Mouse (Mus musculus) bone marrow, adult 2 months (tissue): ENCODE data around the gene Praf2. TPM values are rescaled to one million over a fixed set of nuclear protein-coding genes. Genes with fewer than 3 reads are reported as not detected.
A peak's percentile ranks its signal among the peaks of the same experiment; 100 is the strongest.

ENCODE experiments used
- H3K27ac ChIP-seq: fragments of 200-500 bp; 2 replicates; pipeline ENCODE4 v1.5.1; 2012; ENCODE audit warnings: low read depth, mild to moderate bottlenecking, control low read depth, inconsistent platforms, low read length; ENCODE audit not compliant: control insufficient read depth, poor library complexity, insufficient read depth
- H3K4me1 ChIP-seq: fragments of 200-500 bp; 2 replicates; pipeline ENCODE4 v1.6.1; 2011; ENCODE audit warnings: low read length; ENCODE audit not compliant: control insufficient read depth, insufficient read depth
- H3K4me3 ChIP-seq: fragments of 200-500 bp; replicated peaks from 2 replicates; pipeline ENCODE3; 2011; ENCODE audit warnings: mild to moderate bottlenecking, low read depth, low read length, control low read depth; ENCODE audit not compliant: control insufficient read depth
- CTCF ChIP-seq: fragments of 200-500 bp; IDR thresholded peaks from 2 replicates; pipeline ENCODE4 v1.5.1; 2011; ENCODE audit warnings: low read length, control low read depth; ENCODE audit not compliant: control insufficient read depth, insufficient read depth
- POLR2A ChIP-seq: fragments of 200-500 bp; IDR thresholded peaks from 2 replicates; pipeline ENCODE4 v1.6.1; 2011; ENCODE audit warnings: low read depth, mild to moderate bottlenecking, control low read depth, low read length, borderline replicate concordance; ENCODE audit not compliant: control insufficient read depth
- WGBS: fragments of 180-500 bp; shearing (Covaris S2); methylation state at CpG from one replicate; pipeline ENCODE4 v1.1.7; 2018; 5-methylcytosine and 5-hydroxymethylcytosine counted together
- polyA plus RNA-seq: library from polyadenylated mRNA; stranded (reverse); fragments of >200 nt; gene quantifications from 2 replicates; pipeline ENCODE4 v1.2.4, GENCODE M21; 2011; ENCODE audit warnings: low replicate concordance; ENCODE audit not compliant: missing spikeins, insufficient read depth, insufficient read length

The Praf2 gene
- polyA plus RNA-seq, 1 experiment: 9.5 TPM

DNA sequence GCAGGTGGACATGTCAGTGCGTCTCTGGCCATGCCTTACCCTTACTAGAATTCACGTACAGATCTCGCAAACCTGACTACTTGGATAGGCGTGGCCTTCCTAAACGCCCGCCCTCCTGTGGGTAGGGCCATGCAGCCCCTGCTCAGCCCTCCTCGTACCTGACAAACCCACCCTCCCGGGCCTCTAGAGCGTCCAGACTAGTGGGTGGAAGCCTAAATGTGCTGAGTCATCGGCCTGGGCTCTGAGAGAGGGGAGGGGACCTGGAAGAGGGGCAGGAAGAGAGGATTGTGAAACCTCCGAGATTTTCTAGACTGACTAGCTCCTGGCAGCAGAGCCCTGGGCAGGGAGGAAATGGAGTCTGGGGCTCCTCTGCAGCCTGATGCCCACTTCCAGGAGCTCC is 37.5 kb downstream of the Praf2 start:
- no peaks in the 10 kb centered on the region for H3K4me1 ChIP-seq
- TF ChIP-seq CTCF (no peak), POLR2A (no peak)
- 18% methylated on average over 11 of the region's 11 CpGs for WGBS
- no peak overlapping the region for H3K4me3 ChIP-seq
- no peak overlapping the region for H3K27ac ChIP-seq

DNA sequence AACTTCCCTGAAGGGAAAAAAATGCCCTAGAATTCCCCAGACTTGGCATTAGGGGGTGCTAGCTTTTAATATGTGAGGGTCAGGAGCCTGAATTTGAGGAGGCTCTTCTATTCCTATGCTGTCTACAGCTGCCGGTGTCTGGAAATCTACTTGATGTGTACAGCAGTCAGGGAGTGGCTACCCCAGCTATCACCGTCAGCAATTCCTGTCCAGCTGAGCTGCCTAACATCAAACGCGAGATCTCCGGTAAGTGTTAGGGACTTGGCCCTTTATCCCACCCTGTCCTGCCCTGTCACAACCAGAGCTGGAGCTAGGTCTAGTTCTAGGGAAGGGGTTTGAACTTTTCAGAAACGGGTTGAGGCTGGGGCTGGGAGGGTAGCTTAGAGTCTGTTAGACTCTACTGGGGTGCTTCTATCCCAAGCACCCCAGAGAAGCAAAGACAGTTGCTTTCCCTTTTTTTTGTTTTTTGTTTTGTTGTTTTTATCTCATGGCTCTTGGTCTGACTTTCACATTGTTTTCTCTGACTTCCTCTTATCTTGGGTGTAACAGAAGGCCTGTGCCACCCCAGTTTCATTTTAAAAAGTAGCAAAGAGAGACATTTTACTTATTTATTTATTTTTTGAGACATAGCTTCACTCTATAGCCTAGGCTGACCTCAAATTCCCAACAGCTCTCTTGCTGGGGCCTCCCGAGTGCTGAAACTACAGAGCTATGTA is 41.2 kb downstream of the Praf2 start:
- no peak for TF ChIP-seq CTCF
- no peak overlapping the region for H3K27ac ChIP-seq
- H3K4me3 ChIP-seq: no peak overlapping the region
- no peaks in the 10 kb centered on the region for H3K4me1 ChIP-seq
- WGBS: 58% methylated on average over 7 of the region's 7 CpGs

DNA sequence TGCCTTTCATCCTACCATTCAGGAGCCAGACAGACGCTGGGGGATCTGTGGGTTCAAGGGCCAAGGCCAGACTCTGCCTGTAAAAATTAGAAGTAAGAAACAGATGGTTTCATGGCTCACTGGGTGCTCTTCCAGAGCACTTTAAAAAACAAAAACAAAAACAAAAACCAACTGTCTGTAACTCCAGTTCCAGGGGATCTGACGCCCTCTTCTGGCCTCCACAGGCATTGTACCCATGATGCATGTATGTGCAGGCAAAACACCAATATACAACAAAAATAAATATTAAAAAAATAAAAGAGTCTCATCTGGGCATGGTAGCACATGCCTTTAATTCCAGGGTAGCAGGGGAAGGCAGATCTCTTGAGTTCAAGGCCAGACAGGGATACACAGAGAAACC is 44.5 kb downstream of the Praf2 start:
- Histone ChIP-seq H3K27ac (no peak overlapping the region), H3K4me3 (no peak overlapping the region), H3K4me1 (no peaks in the 10 kb centered on the region; the same call in 1 of the 2 replicates)
- 51% methylated on average over 2 of the region's 2 CpGs for WGBS
- TF ChIP-seq POLR2A: no peak
- peak; percentile 32; the same call in 1 of the 2 replicates for TF ChIP-seq CTCF

DNA sequence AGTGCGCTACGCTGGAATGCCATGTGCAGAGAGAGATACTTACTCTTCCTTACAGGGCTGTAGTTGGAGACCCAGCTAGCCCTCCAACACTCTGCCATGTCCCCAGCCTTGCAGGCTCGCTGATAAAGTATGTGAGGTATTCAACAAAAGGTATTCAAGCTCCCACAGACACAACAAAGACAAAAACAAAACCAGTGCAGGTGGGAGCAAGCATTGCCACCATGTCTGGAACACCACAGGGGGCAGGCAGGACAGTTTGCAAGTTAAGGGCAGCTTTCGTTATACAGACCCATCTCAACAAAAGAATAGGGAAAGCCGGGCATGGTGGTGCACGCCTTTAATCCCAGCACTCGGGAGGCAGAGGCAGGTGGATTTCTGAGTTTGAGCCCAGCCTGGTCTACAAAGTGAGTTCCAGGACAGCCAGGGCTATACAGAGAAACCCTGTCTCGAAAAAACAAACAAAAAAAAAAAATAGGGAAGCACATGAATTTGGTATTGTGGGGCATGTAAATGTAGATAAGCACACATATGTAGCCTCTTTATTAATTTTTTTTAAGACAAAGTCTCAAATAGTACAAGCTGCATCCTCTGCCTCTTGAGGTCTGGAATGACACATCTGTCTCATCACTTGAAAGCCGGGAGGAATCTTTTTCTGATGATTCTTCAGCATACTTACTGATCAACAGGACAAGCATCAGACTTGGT is 47.4 kb downstream of the Praf2 start:
- TF ChIP-seq POLR2A (no peak), CTCF (no peak)
- Histone ChIP-seq H3K4me3 (no peak overlapping the region), H3K27ac (no peak overlapping the region), H3K4me1 (no peaks in the 10 kb centered on the region; the same call in 1 of the 2 replicates)
- 76% methylated on average over 9 of the region's 9 CpGs for WGBS

DNA sequence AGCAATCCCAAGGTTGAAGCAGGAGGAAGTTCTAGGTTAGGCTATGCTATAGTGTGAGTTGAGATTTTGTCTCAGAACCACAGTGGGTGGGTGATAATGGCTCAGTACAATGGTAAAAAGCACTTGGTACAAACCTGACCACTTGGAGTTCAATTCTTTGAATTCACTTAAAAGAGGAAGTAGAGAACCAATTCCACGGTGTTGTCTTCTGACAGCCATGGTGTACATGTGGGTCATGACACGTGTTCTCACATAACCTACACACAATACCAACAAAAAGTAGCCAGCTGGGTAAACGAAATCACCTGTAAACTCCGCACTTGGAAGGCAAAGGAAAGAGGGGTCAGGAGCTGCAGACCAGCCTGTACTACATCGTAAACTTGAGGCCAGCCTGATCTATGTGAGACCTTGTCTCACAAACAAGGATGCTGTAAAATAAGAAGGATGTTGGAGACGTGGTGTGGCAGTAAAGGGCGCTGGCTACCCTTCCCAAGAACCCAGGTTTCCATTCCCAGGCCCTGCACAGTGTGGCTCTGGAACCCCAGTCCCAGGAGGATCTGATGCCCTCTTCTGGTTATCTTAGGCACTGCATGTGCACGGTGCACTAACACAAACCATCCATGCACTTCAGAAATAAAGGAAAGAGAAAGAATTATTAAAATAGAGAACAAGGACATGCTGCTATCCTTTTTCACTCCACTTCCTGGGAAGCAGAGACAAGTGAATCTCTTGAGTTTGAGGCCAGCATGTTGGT is 48.3 kb downstream of the Praf2 start:
- TF ChIP-seq POLR2A: no peak
- TF ChIP-seq CTCF: peak; percentile 58
- Histone ChIP-seq H3K4me3 (no peak overlapping the region), H3K4me1 (no peaks in the 10 kb centered on the region; the same call in 1 of the 2 replicates), H3K27ac (no peak overlapping the region)
- 33% methylated on average over 8 of the region's 8 CpGs for WGBS

DNA sequence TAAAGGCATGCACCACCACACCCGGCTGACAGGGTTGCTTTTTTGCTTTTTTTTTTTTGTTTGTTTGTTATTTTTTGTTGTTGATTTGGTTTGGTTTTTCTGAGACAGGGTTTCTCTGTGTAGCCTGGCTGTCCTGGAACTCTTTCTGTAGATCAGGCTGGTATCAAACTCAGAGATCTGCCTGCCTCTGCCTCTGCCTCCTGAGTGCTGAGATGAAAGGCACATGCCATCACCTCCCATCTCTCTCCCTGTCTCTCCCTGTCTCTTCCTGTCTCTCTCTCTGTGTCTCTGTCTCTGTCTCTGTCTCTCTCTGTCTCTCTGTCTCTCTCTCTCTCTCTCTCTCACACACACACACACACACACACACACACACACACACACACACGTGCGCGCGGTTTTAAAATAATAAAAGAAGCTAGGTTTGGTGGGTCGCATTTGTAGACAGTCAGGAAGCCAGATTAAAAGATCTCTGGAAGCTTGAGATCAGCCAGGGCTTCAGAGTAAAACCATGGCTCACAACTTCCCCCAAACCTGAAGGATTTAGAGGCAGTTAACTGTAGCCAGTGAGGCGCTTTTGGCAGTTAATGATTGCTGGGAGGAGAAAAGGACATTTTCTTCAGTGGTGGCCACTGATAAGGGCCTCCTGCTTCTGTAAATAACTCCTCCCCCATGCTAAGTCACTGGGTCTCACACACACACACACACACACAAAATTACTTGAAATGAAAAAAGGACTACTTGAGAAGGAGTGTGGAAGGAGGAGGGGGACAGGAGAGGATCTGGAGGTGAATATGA is 50.4 kb downstream of the Praf2 start:
- Histone ChIP-seq H3K4me1 (no peaks in the 10 kb centered on the region; the same call in 1 of the 2 replicates), H3K4me3 (no peak overlapping the region), H3K27ac (peak overlapping the region; percentile 85)
- TF ChIP-seq CTCF (no peak), POLR2A (no peak)
- 40% methylated on average over 7 of the region's 7 CpGs for WGBS

DNA sequence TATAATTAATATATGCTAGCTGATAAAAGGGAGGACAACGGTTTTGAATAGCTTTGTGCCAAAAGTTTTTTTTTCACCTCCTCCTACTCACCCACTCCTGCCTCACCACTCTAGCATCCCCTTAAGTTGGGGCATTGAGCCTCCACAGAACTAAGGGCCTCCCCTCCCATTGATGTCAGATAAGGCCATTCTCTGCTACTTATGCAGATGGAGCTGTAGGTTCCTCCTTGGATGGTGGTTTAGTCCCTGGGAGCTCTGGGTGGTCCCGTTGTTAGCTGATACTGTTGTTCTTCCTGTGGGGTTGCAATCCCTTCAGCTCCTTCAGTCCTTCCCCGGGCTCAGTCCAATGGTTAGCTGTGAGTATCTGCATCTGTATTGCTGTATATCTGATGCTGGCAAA is 51.1 kb downstream of the Praf2 start:
- 32% methylated on average over 3 of the region's 3 CpGs for WGBS

More for the DNA sequence above, 51.1 kb downstream of the Praf2 start:
- Histone ChIP-seq H3K4me3 (no peak overlapping the region), H3K27ac (peak overlapping the region; percentile 50), H3K4me1 (no peaks in the 10 kb centered on the region; the same call in 1 of the 2 replicates)
- TF ChIP-seq CTCF: no peak
- TF ChIP-seq POLR2A: no peak

Other genes with a start within 250 kb of the Praf2 start
- gene Foxp3, start 154.8 kb upstream of the Praf2 start, polyA plus RNA-seq: 1.2 TPM in 1 of 2 replicates, not detected in the other
- gene Ppp1r3f, start 154.2 kb upstream of the Praf2 start, polyA plus RNA-seq: 0.43 TPM in 1 of 2 replicates, not detected in the other
- gene Ccdc22, start 122.9 kb upstream of the Praf2 start, polyA plus RNA-seq: 28.7 and 37.0 TPM in 2 replicates
- gene Cacna1f, start 121.4 kb upstream of the Praf2 start, polyA plus RNA-seq: 0.22 and 0.32 TPM in 2 replicates
- 0.50 and 1.9 TPM in 2 replicates for gene Syp, start 90.0 kb upstream of the Praf2 start, polyA plus RNA-seq
- 10.7 and 22.4 TPM in 2 replicates for gene Prickle3, start 71.2 kb upstream of the Praf2 start, polyA plus RNA-seq
- 5.3 and 33.2 TPM in 2 replicates for gene Plp2, start 57.0 kb upstream of the Praf2 start, polyA plus RNA-seq
- gene Magix, start 47.2 kb upstream of the Praf2 start, polyA plus RNA-seq: not detected in 2 replicates
- gene Gpkow, start 31.3 kb upstream of the Praf2 start, polyA plus RNA-seq: 17.6 and 19.1 TPM in 2 replicates
- gene Wdr45, start 14.1 kb upstream of the Praf2 start, polyA plus RNA-seq: 54.7 and 91.1 TPM in 2 replicates
- not detected in 2 replicates for gene Gm45208, start 6.2 kb upstream of the Praf2 start, polyA plus RNA-seq
- 0.36 and 1.4 TPM in 2 replicates for gene Ccdc120, start 22.5 kb downstream of the Praf2 start, polyA plus RNA-seq
- gene Tfe3, start 34.1 kb downstream of the Praf2 start, polyA plus RNA-seq: 15.5 and 22.3 TPM in 2 replicates
- 95.0 and 184 TPM in 2 replicates for gene Gripap1, start 61.3 kb downstream of the Praf2 start, polyA plus RNA-seq
- gene Kcnd1, start 93.8 kb downstream of the Praf2 start, polyA plus RNA-seq: 2.2 and 4.8 TPM in 2 replicates
- gene Otud5, start 112.9 kb downstream of the Praf2 start, polyA plus RNA-seq: 124 and 222 TPM in 2 replicates
- 20.0 and 26.2 TPM in 2 replicates for gene Pim2, start 149.8 kb downstream of the Praf2 start, polyA plus RNA-seq
- 21.0 and 37.1 TPM in 2 replicates for gene Slc35a2, start 155.6 kb downstream of the Praf2 start, polyA plus RNA-seq
- gene Pqbp1, start 170.8 kb downstream of the Praf2 start, polyA plus RNA-seq: 40.9 and 45.1 TPM in 2 replicates
- gene Timm17b, start 170.9 kb downstream of the Praf2 start, polyA plus RNA-seq: 9.2 and 17.8 TPM in 2 replicates
- gene Gm10491, start 179.4 kb downstream of the Praf2 start, polyA plus RNA-seq: not detected in 2 replicates
- gene Gm10490, start 181.1 kb downstream of the Praf2 start, polyA plus RNA-seq: not detected in 2 replicates
- not detected in 2 replicates for gene Pcsk1n, start 191.4 kb downstream of the Praf2 start, polyA plus RNA-seq
- 10.9 TPM in 1 of 2 replicates, not detected in the other for gene Eras, start 200.2 kb downstream of the Praf2 start, polyA plus RNA-seq
- 8.3 and 17.0 TPM in 2 replicates for gene Hdac6, start 219.4 kb downstream of the Praf2 start, polyA plus RNA-seq
- 91.2 and 137 TPM in 2 replicates for gene Gata1, start 249.6 kb downstream of the Praf2 start, polyA plus RNA-seq